Mouse (Mus musculus) liver (tissue): ENCODE data around the gene Ptpn21.

ENCODE experiments used
- DNase-seq: peaks from one replicate; pipeline ENCODE4 v3.0.0-alpha.2; 2020; ENCODE audit warnings: mixed read lengths

Gene Ptpn21

DNA sequence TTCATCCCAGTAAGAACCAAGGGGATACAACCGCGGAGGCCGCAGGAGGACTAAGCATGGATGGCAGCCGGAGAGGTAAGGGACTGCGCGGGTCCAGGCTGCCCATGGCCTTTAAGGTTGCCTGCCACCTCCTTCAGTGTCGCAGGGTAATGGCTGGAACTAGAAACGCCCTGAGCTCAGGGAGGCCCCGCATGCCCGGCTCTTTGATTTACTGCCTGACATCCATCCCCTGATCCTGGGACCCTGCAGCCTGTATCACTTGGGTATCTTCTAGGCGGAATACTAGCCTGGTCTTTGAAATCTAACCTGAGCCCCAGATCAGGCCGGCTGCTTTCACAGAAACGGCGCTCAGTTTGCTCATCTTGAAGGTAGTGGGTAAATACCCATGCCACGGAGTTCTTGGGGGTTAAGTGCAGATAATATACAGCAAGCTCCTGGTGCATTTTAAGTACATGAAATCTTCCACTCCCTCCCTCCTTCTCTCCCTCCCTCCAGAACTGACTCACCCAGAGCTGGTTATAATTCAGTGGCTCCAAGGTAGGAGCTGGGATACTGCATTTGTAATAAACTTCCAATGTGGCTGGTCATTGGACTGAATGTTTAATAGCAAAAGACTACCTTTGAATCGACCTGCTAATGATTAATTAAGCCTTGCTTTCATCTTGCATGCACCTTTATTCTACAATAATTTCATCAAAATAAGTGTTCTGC is 108.8 kb downstream of the Ptpn21 start:
- DNase-seq, result no peak

DNA sequence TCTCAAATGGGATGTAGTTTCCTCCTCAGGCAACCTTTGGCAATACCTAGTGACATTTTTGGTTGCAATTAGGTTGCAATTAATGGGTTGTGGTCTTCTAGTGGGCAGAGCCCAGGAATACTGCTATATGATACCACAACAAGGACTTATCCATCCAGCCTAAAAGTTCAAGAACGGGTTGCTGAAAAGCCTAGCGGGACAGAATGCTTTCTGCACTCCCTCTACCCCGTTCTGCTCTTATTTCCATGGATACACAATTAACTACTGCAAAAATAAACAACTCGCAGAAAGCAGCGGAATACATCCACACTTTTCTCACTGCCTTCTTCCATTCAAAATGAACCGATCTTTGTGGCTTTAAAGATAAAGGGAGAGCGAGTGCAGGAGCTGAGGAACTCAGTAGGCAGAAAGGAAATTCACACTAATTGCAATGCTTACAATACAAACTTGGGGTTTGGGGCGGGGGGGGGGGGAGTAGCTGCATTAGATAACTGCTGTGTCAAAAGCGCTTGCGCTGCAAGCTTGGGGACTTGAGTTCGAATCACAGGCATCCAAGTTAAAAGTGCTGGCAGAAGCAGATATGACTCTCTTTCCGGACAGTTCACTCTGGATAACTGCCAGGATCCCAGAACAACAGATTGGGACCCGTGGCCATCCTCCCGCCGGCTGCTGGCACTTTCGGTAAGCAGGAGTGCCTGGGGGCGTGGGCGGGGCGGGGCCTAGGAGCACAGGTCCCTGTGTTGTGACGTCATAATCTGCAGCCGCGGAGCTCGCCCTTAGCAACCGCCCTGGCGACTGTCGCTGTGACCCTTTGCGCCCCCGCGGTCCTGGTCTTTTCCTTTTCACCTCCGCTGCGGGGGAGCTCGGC is 109.6 kb downstream of the Ptpn21 start, which contains the start of gene Spata7:
Spata7 (plus strand) TSS at position 766 of the 868 bp plus-strand sequence.
- DNase-seq, result peak; percentile 87
